Mouse (Mus musculus) hindbrain, embryonic 10.5 days (tissue): ENCODE results near the gene Ppp1r26. TPM values are rescaled to one million over a fixed set of nuclear protein-coding genes. Genes with fewer than 3 reads are reported as not detected.
"Not testable (repeated sequence)": the region's sequence is repeated elsewhere in the genome, so short reads cannot be mapped to it uniquely, and the experiment has no call there.

Source experiments
- DNase-seq: peaks from one replicate; pipeline ENCODE4 v3.0.0-alpha.2; 2017; ENCODE audit warnings: low spot score
- H3K27ac ChIP-seq: fragments of 300-500 bp; sonication (generic); 2 replicates; pipeline ENCODE4 v1.5.1; 2016; ENCODE audit warnings: mild to moderate bottlenecking, moderate library complexity
- H3K27me3 ChIP-seq: fragments of 300-500 bp; sonication (generic); 2 replicates; pipeline ENCODE4 v1.6.1; 2016; ENCODE audit warnings: mild to moderate bottlenecking; ENCODE audit not compliant: poor library complexity, insufficient read depth, severe bottlenecking
- H3K36me3 ChIP-seq: fragments of 300-500 bp; sonication (generic); 2 replicates; pipeline ENCODE4 v1.6.1; 2016; ENCODE audit warnings: mild to moderate bottlenecking, moderate library complexity
- H3K4me1 ChIP-seq: fragments of 300-500 bp; sonication (generic); replicated peaks from 2 replicates; pipeline ENCODE4 v1.6.1; 2016; ENCODE audit warnings: mild to moderate bottlenecking
- H3K4me3 ChIP-seq: fragments of 300-500 bp; sonication (generic); 2 replicates; pipeline ENCODE4 v1.5.1; 2016; ENCODE audit warnings: mild to moderate bottlenecking, moderate library complexity
- H3K9me3 ChIP-seq: fragments of 300-500 bp; sonication (generic); 2 replicates; pipeline ENCODE4 v1.6.1; 2016; ENCODE audit warnings: mild to moderate bottlenecking, moderate library complexity
- WGBS: fragments of 180-500 bp; shearing (Covaris S2); methylation state at CpG from one replicate; pipeline ENCODE4 v1.1.7; 2016; 5-methylcytosine and 5-hydroxymethylcytosine counted together
- polyA plus RNA-seq: library from polyadenylated mRNA; unstranded; fragments of >200 nt; fragmentation: Nextera tagmentation; extraction: Ambion mirVana; gene quantifications from 2 replicates; pipeline ENCODE4 v1.2.1, GENCODE M21; 2016

The Ppp1r26 gene
- polyA plus RNA-seq, 1 experiment from 2014 or later = 5.2 TPM

DNA sequence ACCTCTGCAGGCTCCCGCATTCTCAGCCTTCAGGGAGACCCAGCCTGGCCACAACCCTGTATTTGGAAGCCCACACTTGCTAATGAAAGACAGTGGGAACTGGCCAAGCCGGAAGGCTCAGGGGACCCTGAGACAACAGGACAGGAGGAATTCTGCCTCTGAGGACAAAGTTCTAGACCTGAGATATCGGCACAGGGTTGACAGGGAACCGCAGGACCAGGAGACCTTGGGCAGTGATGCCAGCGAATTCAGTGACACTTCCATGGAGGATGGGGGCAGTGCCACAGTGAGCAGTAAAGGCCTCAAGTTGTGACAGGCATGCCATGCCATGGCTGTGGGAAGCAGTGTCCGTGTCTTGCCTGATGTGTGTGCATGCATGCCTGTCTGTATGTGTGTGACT lies 6.9 kb downstream of the Ppp1r26 start:
- Histone ChIP-seq H3K4me3 (no peak overlapping the region), H3K36me3 (peaks cover 40% of the 10 kb centered on the region), H3K4me1 (no peaks in the 10 kb centered on the region), H3K27ac (no peak overlapping the region), H3K27me3 (no peaks in the 10 kb centered on the region), H3K9me3 (no peaks in the 10 kb centered on the region)
- WGBS = 91% methylated on average over 6 of the region's 6 CpGs
- DNase-seq = no peak

DNA sequence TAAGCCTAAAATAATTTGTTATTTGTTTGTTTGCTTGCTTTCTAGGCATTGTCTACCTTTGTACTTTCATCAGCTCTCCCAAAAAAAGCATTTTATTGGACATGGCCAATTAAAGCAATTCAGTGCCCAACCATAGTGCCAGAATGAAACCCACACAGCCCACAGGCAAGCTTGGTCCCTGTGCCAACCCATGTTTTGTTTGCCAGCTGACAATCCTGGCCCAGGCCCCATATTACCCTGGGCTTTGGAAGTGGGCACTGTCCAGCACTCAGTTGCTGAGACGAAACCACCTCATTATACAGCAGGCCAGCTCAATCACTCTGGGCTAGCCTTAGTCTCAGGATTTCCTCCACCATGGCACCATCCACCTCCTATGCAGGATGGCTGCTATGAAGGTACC lies 10.0 kb downstream of the Ppp1r26 start:
- H3K4me3 ChIP-seq = no peak overlapping the region
- DNase-seq = no peak
- WGBS = 74% methylated on average over 1 of the region's 1 CpGs

DNA sequence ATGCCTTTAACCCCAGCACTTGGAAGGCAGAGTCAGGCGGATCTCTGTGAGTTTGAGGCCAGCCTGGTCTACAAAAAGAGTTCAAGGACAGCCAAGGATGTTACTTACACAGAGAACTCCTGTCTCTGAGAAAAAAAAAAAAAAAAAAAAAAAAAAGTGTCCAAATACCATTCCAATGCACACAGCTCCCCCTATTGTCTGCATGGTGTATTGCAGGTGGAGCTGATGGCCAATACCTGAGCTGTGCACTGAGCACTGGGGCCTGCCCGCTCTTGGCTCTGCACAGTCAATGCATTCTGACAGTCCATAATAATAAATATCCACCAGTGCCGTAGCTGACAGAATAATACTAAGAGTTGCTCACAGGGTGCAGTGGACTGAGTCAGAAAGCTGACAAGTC lies 17.3 kb downstream of the Ppp1r26 start:
- peaks cover 35% of the 10 kb centered on the region for H3K4me1 ChIP-seq
- peak; percentile 66 for DNase-seq
- H3K9me3 ChIP-seq = no peaks in the 10 kb centered on the region
- peaks cover 2% of the 10 kb centered on the region for H3K36me3 ChIP-seq
- H3K4me3 ChIP-seq = no peak overlapping the region
- H3K27me3 ChIP-seq = peaks cover 19% of the 10 kb centered on the region
- no peak overlapping the region for H3K27ac ChIP-seq
- WGBS = 47% methylated on average over 3 of the region's 3 CpGs

More for the DNA sequence above, 10.0 kb downstream of the Ppp1r26 start:
- Histone ChIP-seq H3K27me3 (no peaks in the 10 kb centered on the region), H3K9me3 (no peaks in the 10 kb centered on the region), H3K27ac (no peak overlapping the region), H3K36me3 (peaks cover 24% of the 10 kb centered on the region), H3K4me1 (no peaks in the 10 kb centered on the region)

GRCm38 (mm10) chr2:28464919-28465318 lies 18.3 kb downstream of the Ppp1r26 start:
- no peak for DNase-seq
- no peak overlapping the region for H3K27ac ChIP-seq
- no peak overlapping the region for H3K4me3 ChIP-seq
- H3K4me1 ChIP-seq = peaks cover 37% of the 10 kb centered on the region
- H3K9me3 ChIP-seq = no peaks in the 10 kb centered on the region
- peaks cover 12% of the 10 kb centered on the region for H3K36me3 ChIP-seq
- 78% methylated on average over 9 of the region's 9 CpGs for WGBS
- peaks cover 19% of the 10 kb centered on the region for H3K27me3 ChIP-seq

DNA sequence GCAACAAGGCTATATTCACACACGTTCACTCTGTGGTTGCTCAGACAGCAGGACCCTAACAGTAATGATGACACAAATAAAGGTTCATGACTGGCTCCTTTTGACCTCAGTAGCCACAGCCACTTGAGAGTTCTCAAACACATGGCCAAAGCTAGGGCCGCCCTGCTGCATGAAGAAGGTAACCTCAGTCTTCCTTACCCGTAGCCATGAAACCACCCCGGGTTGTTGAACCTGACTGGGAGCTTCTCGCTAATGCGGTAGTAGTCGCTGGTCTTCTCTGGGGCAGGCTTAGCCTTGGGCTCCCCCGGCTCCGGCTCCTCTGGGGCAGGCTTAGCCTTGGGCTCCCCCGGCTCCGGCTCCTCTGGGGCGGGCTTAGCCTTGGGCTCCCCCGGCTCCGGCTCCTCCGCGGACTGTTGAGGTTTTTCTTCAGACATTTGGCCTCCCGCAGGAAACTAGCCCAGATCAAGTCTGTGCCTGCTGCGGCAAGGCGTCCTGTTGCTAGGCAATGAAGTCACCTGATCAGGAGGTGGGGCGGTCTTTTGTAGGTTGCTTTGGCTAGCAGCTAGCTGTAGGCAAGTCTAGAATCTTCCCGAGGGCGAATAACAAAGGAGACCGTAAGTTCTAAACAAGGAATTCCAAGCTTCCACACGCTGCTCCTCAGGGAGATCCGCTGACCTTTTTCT lies 19.4 kb downstream of the Ppp1r26 start, which contains the start of gene 1700007K13Rik:
Gene 1700007K13Rik (minus strand): TSS at position 497 of the 683 bp plus-strand sequence.
- Histone ChIP-seq H3K27me3 (peaks cover 19% of the 10 kb centered on the region), H3K4me1 (peaks cover 37% of the 10 kb centered on the region), H3K9me3 (no peaks in the 10 kb centered on the region), H3K27ac (peak within 1 kb of the TSS; percentile 73), H3K36me3 (peaks cover 23% of the 10 kb centered on the region), H3K4me3 (peak within 1 kb of the TSS; percentile 50)
- 6% methylated on average over 25 of the region's 25 CpGs for WGBS
- peak; percentile 80 for DNase-seq

DNA sequence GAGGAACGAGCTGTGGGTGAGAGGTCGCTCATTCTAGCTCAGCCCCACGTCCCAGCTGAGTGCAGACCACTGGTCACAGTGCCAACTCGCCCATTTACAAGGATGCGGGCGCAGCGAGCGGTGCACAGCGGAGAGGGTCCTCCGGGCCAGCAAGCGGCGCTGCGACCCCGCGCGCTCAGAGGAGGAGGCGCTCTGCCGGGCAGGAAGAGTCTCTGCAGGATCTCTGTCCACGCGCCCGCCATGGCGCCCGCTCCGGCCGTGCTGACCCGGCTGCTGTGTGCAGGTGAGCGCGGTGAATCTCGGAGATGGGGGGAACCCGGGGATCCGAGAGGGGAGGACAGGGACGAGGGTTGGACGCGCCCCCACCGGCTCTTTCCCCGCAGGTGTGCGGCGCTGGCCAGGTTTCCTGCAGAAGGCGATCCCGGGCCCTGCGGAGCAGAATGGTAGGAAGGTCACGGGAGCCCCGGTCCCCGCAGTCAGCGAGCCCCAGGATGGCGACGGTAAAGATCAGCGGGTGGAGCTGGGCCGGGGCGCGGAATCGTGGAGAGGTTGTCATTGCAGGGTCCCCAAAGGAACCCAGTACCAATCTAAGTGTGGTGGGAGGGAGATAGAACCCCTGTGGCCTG lies 21.4 kb downstream of the Ppp1r26 start, which contains the start of gene Mrps2:
Gene Mrps2 (plus strand): TSS at position 207 of the 626 bp plus-strand sequence.
- DNase-seq = peak; percentile 91
- WGBS = under 1% methylated on average over 52 of the region's 52 CpGs
- H3K27me3 ChIP-seq = peaks cover 19% of the 10 kb centered on the region
- peaks cover 8% of the 10 kb centered on the region; the same call in 1 of the 2 replicates for H3K9me3 ChIP-seq
- peak within 1 kb of the TSS; percentile 99 for H3K4me3 ChIP-seq
- H3K27ac ChIP-seq = peak within 1 kb of the TSS; percentile 97
- peaks cover 43% of the 10 kb centered on the region for H3K36me3 ChIP-seq
- H3K4me1 ChIP-seq = peaks cover 37% of the 10 kb centered on the region

DNA sequence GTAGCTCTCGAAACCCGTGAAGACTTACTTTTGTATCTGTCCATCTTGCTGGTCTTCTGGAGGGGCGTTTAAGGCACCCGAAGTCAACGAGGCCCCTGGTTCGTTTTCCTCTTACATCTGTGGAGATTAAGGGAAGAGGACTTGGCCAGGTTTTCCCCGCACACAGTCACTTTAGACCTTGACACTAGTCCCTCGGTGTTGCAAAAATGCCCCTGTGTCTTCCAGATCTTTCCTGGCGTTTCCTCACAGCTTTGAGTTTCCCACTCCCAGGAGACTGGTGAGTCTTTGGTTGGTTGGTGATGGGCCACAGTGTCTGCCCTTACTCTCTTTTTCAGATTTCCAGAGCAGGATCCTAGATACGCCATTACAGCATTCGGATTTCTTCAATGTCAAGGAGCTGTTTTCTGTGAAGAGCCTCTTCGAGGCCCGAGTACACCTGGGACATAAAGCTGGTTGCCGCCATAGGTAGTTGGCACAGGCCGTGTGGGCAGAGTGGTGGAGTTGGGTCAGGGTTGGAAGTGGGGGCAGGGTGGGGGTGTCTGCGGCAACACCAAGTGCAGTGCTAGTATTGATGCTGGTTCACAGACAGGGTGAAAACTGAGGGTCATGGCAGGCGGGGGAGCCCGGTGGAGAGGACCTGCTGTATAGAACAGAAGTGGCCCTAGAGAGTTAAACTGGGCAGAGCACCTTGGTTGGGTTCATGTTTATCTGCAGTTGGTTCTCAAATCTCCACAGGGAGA lies 22.1 kb downstream of the Ppp1r26 start:
- no peak for DNase-seq
- Histone ChIP-seq H3K27ac (peak overlapping the region; percentile 97), H3K4me1 (peaks cover 37% of the 10 kb centered on the region), H3K36me3 (peaks cover 47% of the 10 kb centered on the region), H3K4me3 (peak overlapping the region; percentile 99), H3K9me3 (peaks cover 11% of the 10 kb centered on the region; the same call in 1 of the 2 replicates), H3K27me3 (peaks cover 19% of the 10 kb centered on the region)
- WGBS = 56% methylated on average over 18 of the region's 18 CpGs

DNA sequence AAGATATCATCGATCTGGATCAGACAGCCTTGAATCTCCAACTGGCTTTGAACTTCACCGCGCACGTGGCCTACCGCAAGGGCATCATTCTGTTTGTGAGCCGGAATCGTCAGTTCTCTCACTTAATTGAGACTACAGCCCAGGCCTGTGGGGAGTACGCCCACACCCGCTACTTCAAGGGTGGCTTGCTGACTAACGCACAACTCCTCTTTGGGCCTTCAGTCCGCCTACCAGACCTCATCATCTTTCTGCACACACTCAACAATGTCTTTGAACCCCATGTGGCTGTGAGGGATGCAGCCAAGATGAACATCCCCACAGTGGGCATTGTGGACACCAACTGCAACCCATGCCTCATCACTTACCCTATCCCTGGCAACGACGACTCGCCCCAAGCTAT lies 22.9 kb downstream of the Ppp1r26 start:
- peaks cover 11% of the 10 kb centered on the region; the same call in 1 of the 2 replicates for H3K9me3 ChIP-seq
- peaks cover 16% of the 10 kb centered on the region for H3K27me3 ChIP-seq
- no peak overlapping the region for H3K4me3 ChIP-seq
- H3K36me3 ChIP-seq = peaks cover 47% of the 10 kb centered on the region
- DNase-seq = no peak
- no peak overlapping the region for H3K27ac ChIP-seq
- 97% methylated on average over 14 of the region's 14 CpGs for WGBS
- H3K4me1 ChIP-seq = peaks cover 37% of the 10 kb centered on the region

GRCm38 (mm10) chr2:28470591-28470990 lies 24.0 kb downstream of the Ppp1r26 start:
- no peak overlapping the region for H3K4me3 ChIP-seq
- DNase-seq = no peak
- H3K27me3 ChIP-seq = peaks cover 5% of the 10 kb centered on the region; the same call in 1 of the 2 replicates
- 88% methylated on average over 2 of the region's 2 CpGs for WGBS
- peaks cover 11% of the 10 kb centered on the region; the same call in 1 of the 2 replicates for H3K9me3 ChIP-seq
- H3K36me3 ChIP-seq = peaks cover 47% of the 10 kb centered on the region
- H3K27ac ChIP-seq = no peak overlapping the region
- H3K4me1 ChIP-seq = peaks cover 27% of the 10 kb centered on the region

DNA sequence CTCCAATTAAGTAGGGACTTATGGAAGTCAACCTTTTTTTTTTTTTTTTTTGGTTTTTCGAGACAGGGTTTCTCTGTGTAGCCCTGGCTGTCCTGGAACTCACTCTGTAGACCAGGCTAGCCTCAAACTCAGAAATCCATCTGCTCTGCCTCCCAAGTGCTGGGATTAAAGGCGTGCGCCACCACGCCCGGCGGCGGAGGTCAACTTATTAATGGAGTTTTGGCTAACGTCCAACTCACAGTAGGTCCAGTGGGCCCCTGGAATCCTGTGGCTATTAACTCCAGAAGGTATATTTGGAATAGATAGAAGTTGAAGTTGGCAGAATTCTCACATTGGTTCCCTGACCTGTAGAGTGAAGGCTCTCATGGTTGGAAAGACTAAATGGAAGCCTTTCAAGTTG lies 25.4 kb downstream of the Ppp1r26 start:
- not testable (repeated sequence) for H3K27ac ChIP-seq, H3K27me3 ChIP-seq, DNase-seq, H3K4me3 ChIP-seq
- WGBS = 90% methylated on average over 8 of the region's 8 CpGs
- Histone ChIP-seq H3K9me3 (peaks cover 11% of the 10 kb centered on the region; the same call in 1 of the 2 replicates), H3K4me1 (peaks cover 15% of the 10 kb centered on the region), H3K36me3 (peaks cover 47% of the 10 kb centered on the region)

DNA sequence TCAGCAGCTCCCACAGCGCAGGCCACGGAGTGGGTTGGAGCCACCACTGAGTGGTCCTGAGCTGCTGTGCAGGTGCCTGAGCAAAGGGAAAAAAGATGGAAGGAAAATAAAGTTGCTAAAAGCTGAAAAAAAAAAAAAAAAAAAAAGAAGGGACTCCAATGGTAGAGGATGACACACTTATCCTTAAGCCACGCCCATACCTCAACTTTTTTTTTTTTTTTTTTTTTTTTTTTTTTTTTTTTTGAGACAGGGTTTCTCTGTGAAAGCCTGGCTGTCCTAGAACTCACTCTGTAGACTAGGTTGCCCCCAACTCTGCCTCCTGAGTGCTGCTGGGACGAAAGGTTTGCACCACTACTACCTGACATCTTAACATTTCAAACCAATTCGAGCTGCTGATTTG lies 31.4 kb downstream of the Ppp1r26 start:
- H3K27me3 ChIP-seq, H3K4me1 ChIP-seq, H3K27ac ChIP-seq, H3K4me3 ChIP-seq, H3K9me3 ChIP-seq, DNase-seq, H3K36me3 ChIP-seq: not testable (repeated sequence)
- 87% methylated on average over 5 of the region's 5 CpGs for WGBS

DNA sequence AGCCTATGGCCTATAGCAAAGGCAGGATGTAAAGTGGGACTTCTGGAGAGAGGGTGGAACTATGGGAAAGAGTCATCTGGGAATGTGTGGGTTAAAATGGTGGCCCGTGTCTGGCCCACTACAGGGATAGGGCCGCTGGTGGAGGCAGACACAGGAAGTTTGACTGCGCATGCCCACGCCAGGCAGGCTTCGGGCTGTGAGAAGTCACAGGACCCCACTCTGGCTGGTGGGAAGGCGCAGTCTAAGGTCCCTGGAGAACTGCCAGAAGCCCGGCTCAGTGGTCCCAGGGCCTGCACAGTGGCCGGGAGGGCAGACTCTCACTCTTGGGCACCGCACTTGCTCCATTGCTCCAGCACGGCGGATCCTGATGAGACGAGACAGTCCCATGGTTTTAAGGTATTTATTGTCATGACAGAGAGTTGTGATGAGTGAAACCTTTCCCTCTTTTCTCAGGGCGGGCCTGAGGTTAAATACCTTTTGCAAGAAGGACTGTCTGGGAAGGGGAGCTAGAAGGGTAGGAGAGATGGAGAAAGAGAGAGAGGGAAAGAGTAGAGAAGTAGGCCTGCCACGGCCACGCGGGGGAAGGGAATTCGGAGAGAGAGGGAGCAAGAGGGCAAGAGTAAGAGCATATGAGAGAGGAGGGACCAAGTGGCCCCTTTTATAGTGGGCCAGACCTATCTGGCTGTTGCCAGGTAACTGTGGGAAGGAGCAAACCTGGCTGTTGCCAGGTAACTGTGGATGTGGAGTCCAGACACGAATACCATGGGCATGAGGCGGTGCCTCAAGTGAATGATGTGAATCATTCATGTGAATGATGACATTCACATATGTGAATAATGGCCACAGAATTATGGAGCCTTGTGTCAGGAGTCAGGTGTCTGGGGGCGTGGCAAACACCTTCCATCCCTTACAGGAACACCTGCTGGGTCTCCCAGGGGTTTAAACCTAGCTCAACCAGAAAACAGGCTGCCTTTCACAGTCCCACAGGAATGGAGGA lies 32.9 kb downstream of the Ppp1r26 start:
- Histone ChIP-seq H3K4me3 (no peak overlapping the region), H3K4me1 (no peaks in the 10 kb centered on the region), H3K27me3 (no peaks in the 10 kb centered on the region), H3K36me3 (no peaks in the 10 kb centered on the region), H3K27ac (no peak overlapping the region), H3K9me3 (no peaks in the 10 kb centered on the region)
- no peak for DNase-seq
- 85% methylated on average over 20 of the region's 20 CpGs for WGBS
